Mouse (Mus musculus) CH12.LX (cell line): ENCODE results near the gene Kcnj4. TPM values are rescaled to one million over a fixed set of nuclear protein-coding genes. Genes with fewer than 3 reads are reported as not detected.

Source experiments
- DNase-seq: peaks from one replicate; pipeline ENCODE4 v3.0.0-alpha.2; 2013; ENCODE audit errors: extremely low read depth
- H3K27ac ChIP-seq: 2 replicates; pipeline ENCODE4 v1.5.1; 2012; ENCODE audit warnings: low read depth, mild to moderate bottlenecking, control low read depth, moderate library complexity; ENCODE audit not compliant: insufficient read depth
- H3K27me3 ChIP-seq: replicated peaks from 2 replicates; pipeline ENCODE3; 2012; ENCODE audit warnings: inconsistent platforms
- H3K36me3 ChIP-seq, 2 experiments: replicated peaks in 1 of 2; 2 replicates each; pipeline versions ENCODE3 to v1.6.1; 2012; ENCODE audit warnings: inconsistent platforms in 1 of 2, low read length in 1 of 2, mild to moderate bottlenecking in 1 of 2, mixed read lengths in 1 of 2, moderate library complexity in 1 of 2; ENCODE audit not compliant: control insufficient read depth in 1 of 2, insufficient read depth in 1 of 2
- H3K4me1 ChIP-seq, 2 experiments: 2 replicates each; pipeline ENCODE4 v1.6.1; 2012; ENCODE audit warnings: inconsistent platforms in 1 of 2, moderate library complexity in 1 of 2; ENCODE audit not compliant: insufficient read depth in 2 of 2, control insufficient read depth in 1 of 2
- H3K4me2 ChIP-seq: 2 replicates; pipeline ENCODE4 v1.6.1; 2012; ENCODE audit warnings: low read depth, mild to moderate bottlenecking, control low read depth; ENCODE audit not compliant: poor library complexity, insufficient read depth, severe bottlenecking
- H3K4me3 ChIP-seq, 3 experiments: fragments of 150-350 bp in 1 of 3; sonication (generic) in 1 of 3; replicated peaks in 1 of 3; 2 replicates each; pipeline versions ENCODE3 to v1.5.1; 2011 to 2012; ENCODE audit warnings: low read depth in 2 of 3, low read length in 2 of 3, mild to moderate bottlenecking in 2 of 3, moderate library complexity in 2 of 3, control low read depth in 1 of 3, improper control_type of control experiment in 1 of 3, inconsistent platforms in 1 of 3, mixed read lengths in 1 of 3; ENCODE audit not compliant: poor library complexity in 1 of 3
- H3K79me2 ChIP-seq: replicated peaks from 2 replicates; pipeline ENCODE4 v1.6.1; 2012; ENCODE audit warnings: mild to moderate bottlenecking, moderate library complexity; ENCODE audit not compliant: control insufficient read depth, poor library complexity, insufficient read depth, severe bottlenecking; ENCODE audit errors: extremely low read depth
- H3K9ac ChIP-seq: 2 replicates; pipeline ENCODE4 v1.6.1; 2012; ENCODE audit warnings: low read depth, mild to moderate bottlenecking, control low read depth, moderate library complexity; ENCODE audit not compliant: insufficient read depth
- H3K9me3 ChIP-seq: replicated peaks from 2 replicates; pipeline ENCODE3; 2012; ENCODE audit warnings: low read length, inconsistent platforms, mixed read lengths
- ELF1 ChIP-seq: IDR thresholded peaks from 2 replicates; pipeline ENCODE4 v1.6.1; 2014; ENCODE audit warnings: low read depth, mild to moderate bottlenecking, inconsistent platforms, low read length, improper control_type of control experiment
- JUN ChIP-seq: IDR thresholded peaks from 2 replicates; pipeline ENCODE4 v1.6.1; 2011; ENCODE audit warnings: low read depth, mild to moderate bottlenecking, low read length, improper control_type of control experiment, moderate library complexity; ENCODE audit not compliant: insufficient read depth
- MAFK ChIP-seq: IDR thresholded peaks from 2 replicates; pipeline ENCODE4 v1.6.1; 2011; ENCODE audit warnings: low read length, improper control_type of control experiment; ENCODE audit not compliant: insufficient replicate concordance
- MAX ChIP-seq: IDR thresholded peaks from 2 replicates; pipeline ENCODE4 v1.6.1; 2011; ENCODE audit warnings: low read length, improper control_type of control experiment
- MAZ ChIP-seq: IDR thresholded peaks from 2 replicates; pipeline ENCODE4 v1.6.1; 2012; ENCODE audit warnings: low read depth, mild to moderate bottlenecking, inconsistent platforms, low read length, improper control_type of control experiment, moderate library complexity
- MEF2A ChIP-seq: IDR thresholded peaks from 2 replicates; pipeline ENCODE4 v1.6.1; 2014; ENCODE audit warnings: low read depth, mild to moderate bottlenecking, inconsistent platforms, low read length, improper control_type of control experiment, borderline replicate concordance
- NRF1 ChIP-seq: IDR thresholded peaks from 2 replicates; pipeline ENCODE4 v1.6.1; 2014; ENCODE audit warnings: low read depth, mild to moderate bottlenecking, inconsistent platforms, low read length, improper control_type of control experiment, moderate library complexity
- PAX5 ChIP-seq: IDR thresholded peaks from 2 replicates; pipeline ENCODE4 v1.6.1; 2012; ENCODE audit warnings: low read length, inconsistent platforms, mixed read lengths
- POLR2A ChIP-seq: IDR thresholded peaks from 2 replicates; pipeline ENCODE4 v1.6.1; 2011; ENCODE audit warnings: low read depth, mild to moderate bottlenecking, improper control_type of control experiment, low read length
- RAD21 ChIP-seq: IDR thresholded peaks from 2 replicates; pipeline ENCODE4 v1.6.1; 2011; ENCODE audit warnings: low read depth, mild to moderate bottlenecking, low read length, improper control_type of control experiment, moderate library complexity
- SMC3 ChIP-seq: IDR thresholded peaks from 2 replicates; pipeline ENCODE4 v1.6.1; 2011; ENCODE audit warnings: low read depth, low read length, improper control_type of control experiment
- TCF12 ChIP-seq: IDR thresholded peaks from 2 replicates; pipeline ENCODE4 v1.6.1; 2014; ENCODE audit warnings: low read depth, mild to moderate bottlenecking, inconsistent platforms, low read length, improper control_type of control experiment
- USF1 ChIP-seq: IDR thresholded peaks from 2 replicates; pipeline ENCODE4 v1.6.1; 2014; ENCODE audit warnings: low read depth, mild to moderate bottlenecking, inconsistent platforms, low read length, improper control_type of control experiment
- ZC3H11A ChIP-seq: IDR thresholded peaks from 2 replicates; pipeline ENCODE4 v1.6.1; 2012; ENCODE audit warnings: low read depth, mild to moderate bottlenecking, inconsistent platforms, low read length, improper control_type of control experiment
- dilution Hi-C: fragments of 300-500 bp; cut with MboI; formaldehyde crosslinking; loops from 2 replicates; pipeline ENCODE4 v1.14.3; 2020; ENCODE audit warnings: low sequenced_read_pairs; ENCODE audit not compliant: extremely low pct_unique_long_range_greater_than_20kb, extremely low pct_ligation_motif_present
- in situ Hi-C: fragments of 300-500 bp; cut with MboI; formaldehyde crosslinking; loops from 3 replicates; pipeline ENCODE4 v1.14.3; 2019; ENCODE audit warnings: low sequenced_read_pairs, low pct_ligation_motif_present, low pct_unique_long_range_greater_than_20kb, mixed read lengths
- polyA plus RNA-seq: library from polyadenylated mRNA; unstranded; fragments of >175 nt; gene quantifications from 2 replicates; pipeline ENCODE4 v1.2.1, GENCODE M21; 2012; ENCODE audit warnings: low read depth; ENCODE audit not compliant: insufficient read length
- total RNA-seq, 2 experiments: library from RNA; depleted of rRNA; stranded (reverse); fragments of 300-350 nt in 1 of 2; fragments of >200 nt in 1 of 2; gene quantifications; 2 replicates each; pipeline ENCODE4 v1.2.3; 2012 to 2014

The Kcnj4 gene
- total and polyA plus RNA-seq, 3 experiments = not detected

- dilution Hi-C loops = no loop called here
- H3K36me3 ChIP-seq = no peaks in the 10 kb centered on the region
- H3K4me3 ChIP-seq = no peak within 1 kb of the TSS
- peaks cover 4 to 11% of the 10 kb centered on the region in 2 experiments for H3K4me1 ChIP-seq
- H3K79me2 ChIP-seq = no peaks in the 10 kb centered on the region
- TF ChIP-seq MAZ (no peak), MAX (no peak), ELF1 (no peak), PAX5 (no peak), MAFK (no peak), MEF2A (no peak), USF1 (no peak)
- TF ChIP-seq, all 38 proteins: peak for 0
- in situ Hi-C loops = no loop called here
- Histone ChIP-seq H3K9me3 (peaks cover 6% of the 10 kb centered on the region), H3K27ac (no peak within 1 kb of the TSS), H3K9ac (no peak within 1 kb of the TSS), H3K4me2 (no peak within 1 kb of the TSS), H3K27me3 (peaks cover 12% of the 10 kb centered on the region)
- DNase-seq = no peak
Measured at GRCm38 (mm10) chr15:79455106-79455810, 49.8 kb downstream of the Kcnj4 start, which contains the start of gene Csnk1e. Gene Csnk1e (minus strand): TSS chr15:79455566.

DNA sequence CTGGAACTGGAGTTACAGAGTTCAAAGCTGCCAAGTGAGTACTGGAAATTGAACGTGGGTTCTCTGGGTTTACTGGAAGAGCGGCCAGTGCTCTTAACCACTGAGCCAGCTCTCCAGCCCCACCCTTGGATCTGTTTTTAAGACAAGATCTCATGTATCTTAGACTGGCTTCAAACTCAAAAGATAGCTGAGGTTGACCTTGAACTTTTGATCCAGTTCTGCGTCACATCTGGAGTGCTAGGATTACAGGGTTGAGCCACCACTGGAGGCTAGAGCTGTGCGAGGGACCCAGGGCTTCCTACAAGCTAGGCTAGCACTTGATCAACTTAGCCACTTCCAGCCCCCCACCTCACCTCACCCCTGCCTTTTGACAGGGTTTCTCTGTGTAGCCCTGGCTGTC lies 51.2 kb downstream of the Kcnj4 start:
- dilution Hi-C loops = no loop called here
- no peak overlapping the region for H3K9ac ChIP-seq
- H3K27me3 ChIP-seq = peaks cover 2% of the 10 kb centered on the region
- no peak overlapping the region for H3K27ac ChIP-seq
- H3K4me1 ChIP-seq = peaks cover 4 to 11% of the 10 kb centered on the region in 2 experiments
- peaks cover 6% of the 10 kb centered on the region for H3K9me3 ChIP-seq
- in situ Hi-C loops = no loop called here
- no peak for DNase-seq
- no peak overlapping the region for H3K4me3 ChIP-seq
- H3K4me2 ChIP-seq = no peak overlapping the region
- no peak for TF ChIP-seq RAD21
- no peak for TF ChIP-seq ELF1
- no peak for TF ChIP-seq POLR2A
- no peak for TF ChIP-seq ZC3H11A
- TF ChIP-seq NRF1 = no peak
- no peaks in the 10 kb centered on the region for H3K36me3 ChIP-seq
- no peaks in the 10 kb centered on the region for H3K79me2 ChIP-seq

DNA sequence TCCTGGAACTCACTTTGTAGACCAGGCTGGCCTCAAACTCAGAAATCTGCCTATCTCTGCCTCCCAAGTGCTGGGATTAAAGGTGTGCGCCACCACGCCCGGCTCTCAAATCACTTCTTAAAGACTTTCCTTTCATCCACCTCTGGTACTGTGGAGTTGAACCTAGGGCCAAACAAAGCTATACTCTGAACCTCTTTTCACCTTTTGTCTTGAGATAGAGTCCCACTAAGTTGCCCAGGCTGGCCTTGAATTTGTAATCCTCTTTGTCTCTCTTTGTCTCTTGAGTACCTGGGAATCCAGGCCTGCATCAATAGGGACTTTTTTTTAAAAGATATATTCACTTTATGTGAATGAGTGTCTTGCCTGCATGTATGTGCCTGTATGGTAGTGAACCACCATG lies 57.0 kb downstream of the Kcnj4 start:
- H3K27me3 ChIP-seq = peaks cover 20% of the 10 kb centered on the region
- H3K9me3 ChIP-seq = peaks cover 6% of the 10 kb centered on the region
- H3K27ac ChIP-seq = no peak overlapping the region
- no peak overlapping the region for H3K4me3 ChIP-seq
- no peak overlapping the region for H3K4me2 ChIP-seq
- dilution Hi-C loops = no loop called here
- TF ChIP-seq USF1 = no peak
- no peak for TF ChIP-seq SMC3
- TF ChIP-seq PAX5 = no peak
- no peak for TF ChIP-seq TCF12
- TF ChIP-seq JUN = no peak
- H3K4me1 ChIP-seq = no peaks in the 10 kb centered on the region
- no peak overlapping the region for H3K9ac ChIP-seq
- no peaks in the 10 kb centered on the region for H3K36me3 ChIP-seq
- DNase-seq = no peak
- in situ Hi-C loops = no loop called here
- H3K79me2 ChIP-seq = no peaks in the 10 kb centered on the region
